Mouse (Mus musculus) CH12.LX (cell line): ENCODE measurements at regions not wholly inside any gene's neighbourhood (a gene's known extent, or its start where the extent isn't known, plus 50 kb on each side); places are given as distances from the start of the nearest gene placed in this dataset.

Experiments used
- CTCF ChIP-seq, 2 experiments: IDR thresholded peaks in 1 of 2; conservative IDR thresholded peaks in 1 of 2; 2 replicates each; pipeline ENCODE4 v1.5.1; 2011 to 2012; ENCODE audit warnings: low read depth in 2 of 2, low read length in 2 of 2, improper control_type of control experiment in 1 of 2, inconsistent platforms in 1 of 2, mild to moderate bottlenecking in 1 of 2, moderate library complexity in 1 of 2
- EP300 ChIP-seq: IDR thresholded peaks from 2 replicates; pipeline ENCODE4 v1.6.1; 2011; ENCODE audit warnings: low read length, improper control_type of control experiment

DNA sequence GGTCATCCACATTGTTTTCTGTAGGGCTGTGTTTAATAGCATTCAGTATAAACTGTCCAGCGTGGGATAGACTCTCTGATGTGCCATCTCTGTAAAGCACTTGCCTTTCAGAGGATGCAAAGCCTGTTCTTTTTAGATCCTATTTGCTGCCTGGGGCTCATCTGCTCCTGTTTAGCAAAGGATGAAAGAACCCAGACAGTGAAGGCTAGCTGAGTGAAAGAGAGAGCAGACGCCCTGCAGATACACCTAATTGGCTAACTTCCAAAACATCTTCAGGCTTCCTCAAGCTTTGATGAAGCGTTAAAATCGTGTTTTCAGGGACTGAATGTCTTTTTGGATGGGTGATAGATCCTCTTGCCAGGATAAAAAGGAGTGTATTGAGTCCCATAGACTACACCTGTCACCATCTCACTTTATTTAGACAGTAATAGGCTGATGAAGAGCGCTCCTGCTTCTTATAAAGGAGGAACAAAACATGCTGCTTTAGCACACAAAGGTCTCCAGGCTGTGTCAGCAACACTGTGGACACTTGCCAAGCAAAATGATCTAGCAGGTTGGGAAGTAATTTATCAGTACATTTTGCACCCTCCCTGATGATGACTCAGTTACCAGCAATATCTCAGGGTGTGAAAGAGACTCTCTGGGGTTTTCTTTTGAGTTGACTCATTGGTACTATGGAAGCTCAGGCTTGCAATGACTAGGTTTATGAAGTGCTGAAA lies 4717.3 kb downstream of the 9330182O14Rik start:
- TF ChIP-seq CTCF (conservative IDR thresholded peaks at IDR 0.05 in 1 of 2, IDR thresholded peaks at IDR 0.05 in 1 of 2; ENCODE audit: low read depth in 2 of 2, low read length in 2 of 2) (no peak), EP300 (no peak)
